Mouse (Mus musculus) MEL (cell line): ENCODE results near the gene 1110051M20Rik.

ENCODE experiments used
- CTCF ChIP-seq, 3 experiments: IDR thresholded peaks in 2 of 3; conservative IDR thresholded peaks in 1 of 3; 2 replicates each; pipeline ENCODE4 v1.5.1; 2011 to 2012; ENCODE audit warnings: low read length in 3 of 3, low read depth in 2 of 3, mild to moderate bottlenecking in 2 of 3, improper control_type of control experiment in 1 of 3, inconsistent platforms in 1 of 3, mixed read lengths in 1 of 3, moderate library complexity in 1 of 3; ENCODE audit not compliant: control insufficient read depth in 1 of 3, insufficient read depth in 1 of 3, poor library complexity in 1 of 3, severe bottlenecking in 1 of 3
- E2F4 ChIP-seq: IDR thresholded peaks from 2 replicates; pipeline ENCODE4 v1.6.1; 2011; ENCODE audit warnings: low read depth, low read length, improper control_type of control experiment, borderline replicate concordance
- ELF1 ChIP-seq: IDR thresholded peaks from 2 replicates; pipeline ENCODE4 v1.6.1; 2014; ENCODE audit warnings: low read depth, mild to moderate bottlenecking, inconsistent platforms, low read length, improper control_type of control experiment, moderate library complexity
- EP300 ChIP-seq, 2 experiments: IDR thresholded peaks; 2 replicates each; pipeline ENCODE4 v1.6.1; 2011; ENCODE audit warnings: improper control_type of control experiment in 2 of 2, low read length in 2 of 2, low read depth in 1 of 2, mild to moderate bottlenecking in 1 of 2
- GATA1 ChIP-seq: IDR thresholded peaks from 2 replicates; pipeline ENCODE4 v1.6.1; 2011; ENCODE audit warnings: low read depth, low read length, improper control_type of control experiment
- MAFK ChIP-seq: IDR thresholded peaks from 2 replicates; pipeline ENCODE4 v1.6.1; 2011; ENCODE audit warnings: low read depth, mild to moderate bottlenecking, low read length, improper control_type of control experiment, borderline replicate concordance
- MYC ChIP-seq: IDR thresholded peaks from 2 replicates; pipeline ENCODE4 v1.6.1; 2011; ENCODE audit warnings: low read depth, mild to moderate bottlenecking, low read length, improper control_type of control experiment, moderate library complexity
- POLR2A ChIP-seq, 2 experiments: IDR thresholded peaks; 2 replicates each; pipeline ENCODE4 v1.6.1; 2011 to 2012; ENCODE audit warnings: low read length in 2 of 2, mild to moderate bottlenecking in 2 of 2, control low read depth in 1 of 2, improper control_type of control experiment in 1 of 2, low read depth in 1 of 2, moderate library complexity in 1 of 2; ENCODE audit not compliant: control insufficient read depth in 1 of 2, insufficient read depth in 1 of 2, poor library complexity in 1 of 2
- SIN3A ChIP-seq: IDR thresholded peaks from 2 replicates; pipeline ENCODE4 v1.6.1; 2012; ENCODE audit warnings: low read length, improper control_type of control experiment, inconsistent platforms
- UBTF ChIP-seq: IDR thresholded peaks from 2 replicates; pipeline ENCODE4 v1.6.1; 2012; ENCODE audit warnings: low read depth, mild to moderate bottlenecking, inconsistent platforms, low read length, improper control_type of control experiment, moderate library complexity, borderline replicate concordance; ENCODE audit not compliant: insufficient read depth
- USF1 ChIP-seq: IDR thresholded peaks from 2 replicates; pipeline ENCODE4 v1.6.1; 2014; ENCODE audit warnings: low read depth, mild to moderate bottlenecking, inconsistent platforms, low read length, improper control_type of control experiment, moderate library complexity
- ZKSCAN1 ChIP-seq: IDR thresholded peaks from 2 replicates; pipeline ENCODE4 v1.6.1; 2012; ENCODE audit warnings: low read depth, mild to moderate bottlenecking, inconsistent platforms, low read length, improper control_type of control experiment, moderate library complexity

DNA sequence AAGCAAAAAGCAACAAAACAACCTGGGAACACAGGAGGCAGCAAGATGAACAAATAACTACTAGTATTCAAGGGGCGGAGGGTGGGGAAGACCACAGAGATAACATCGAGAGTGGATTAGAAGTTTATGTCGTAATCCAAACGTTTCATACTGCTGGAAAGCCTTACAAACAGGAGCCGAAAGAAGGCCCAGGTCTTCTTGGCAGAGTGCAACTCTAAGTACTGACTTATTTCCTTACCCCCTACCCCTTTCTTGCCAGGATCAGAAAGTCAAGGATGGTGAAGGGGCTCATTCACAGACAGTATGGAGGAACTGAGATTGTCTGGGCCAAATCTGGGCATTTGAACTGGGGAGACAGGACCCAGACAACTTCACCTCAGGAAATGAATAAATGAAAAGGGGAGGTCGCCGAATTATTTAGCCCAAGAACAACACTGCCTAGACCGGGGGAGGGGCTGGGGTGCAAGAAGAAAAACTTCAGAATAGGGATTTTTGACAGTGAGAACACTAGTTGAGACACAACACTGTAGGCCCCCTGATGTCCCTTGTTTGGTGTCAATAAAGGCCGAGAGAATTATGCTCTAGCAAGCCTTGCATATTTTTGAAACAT, 12.1 kb upstream of the 1110051M20Rik start:
- no peak for TF ChIP-seq MYC
- TF ChIP-seq GATA1, result no peak
- no peak for TF ChIP-seq E2F4
- no peak for TF ChIP-seq ELF1
- no peak for TF ChIP-seq USF1
- no peak for TF ChIP-seq EP300 (IDR thresholded peaks at IDR 0.05; ENCODE audit: low read depth in 1 of 2, low read length in 2 of 2)
- TF ChIP-seq MAFK, result no peak
- no peak for TF ChIP-seq CTCF (IDR thresholded peaks at IDR 0.05 in 2 of 3, conservative IDR thresholded peaks at IDR 0.05 in 1 of 3; ENCODE audit: control insufficient read depth in 1 of 3, insufficient read depth in 1 of 3, low read depth in 2 of 3, low read length in 3 of 3, poor library complexity in 1 of 3, severe bottlenecking in 1 of 3)
- TF ChIP-seq SIN3A, result no peak
- no peak for TF ChIP-seq UBTF
- TF ChIP-seq ZKSCAN1, result no peak
- no peak for TF ChIP-seq POLR2A (IDR thresholded peaks at IDR 0.05; ENCODE audit: control insufficient read depth in 1 of 2, insufficient read depth in 1 of 2, low read depth in 1 of 2, low read length in 2 of 2, poor library complexity in 1 of 2)
